Mouse (Mus musculus): ENCODE results near the gene Gm9049. TPM values are rescaled to one million over a fixed set of nuclear protein-coding genes. Genes with fewer than 3 reads are reported as not detected.
"Not testable (repeated sequence)": the region's sequence is repeated elsewhere in the genome, so short reads cannot be mapped to it uniquely, and the experiment has no call there.

The Gm9049 gene
- 0.02 TPM for polyA plus RNA-seq (2012; fragmentation: generic; extraction: Trizol)
- long read RNA-seq, experiment 1: 0 reads
- long read RNA-seq, experiment 2: 0 reads

- H3ac ChIP-seq (ENCODE audit: control insufficient read depth, insufficient read length, low read depth); H3K79me2 ChIP-seq (ENCODE audit: control insufficient read depth, insufficient read depth); H3K79me3 ChIP-seq (ENCODE audit: low read depth); H3K36me3 ChIP-seq (ENCODE audit: control insufficient read depth, insufficient read depth); H3K27me3 ChIP-seq (ENCODE audit: control insufficient read depth, insufficient read depth, insufficient read length); H3K4me3 ChIP-seq (ENCODE audit: insufficient read depth, poor library complexity, severe bottlenecking): not testable (repeated sequence)
Observed at GRCm38 (mm10) chr10:118354005-118354404, at the start of gene Gm9049. TSS of gene Gm9049 (minus strand) at chr10:118354105.

GRCm38 (mm10) chr10:118399917-118400316 is 46.0 kb upstream of the Gm9049 start:
- no peaks in the 10 kb centered on the region for H3K79me3 ChIP-seq (ENCODE audit: low read depth)
- no peaks in the 10 kb centered on the region for H3K79me2 ChIP-seq (ENCODE audit: control insufficient read depth, insufficient read depth)
- no peak overlapping the region for H3ac ChIP-seq (ENCODE audit: control insufficient read depth, insufficient read length, low read depth)
- H3K4me3 ChIP-seq (ENCODE audit: insufficient read depth, poor library complexity, severe bottlenecking): no peak overlapping the region
- H3K27me3 ChIP-seq (ENCODE audit: control insufficient read depth, insufficient read depth, insufficient read length): no peaks in the 10 kb centered on the region
- TF ChIP-seq USF1 (IDR thresholded peaks at IDR 0.05; ENCODE audit: low read depth): no peak
- TF ChIP-seq MAX (IDR thresholded peaks at IDR 0.05): no peak
- no peak for TF ChIP-seq CEBPB (IDR thresholded peaks at IDR 0.05; ENCODE audit: low read depth)
- H3K36me3 ChIP-seq (ENCODE audit: control insufficient read depth, insufficient read depth): no peaks in the 10 kb centered on the region

GRCm38 (mm10) chr10:118370443-118370842 is 16.5 kb upstream of the Gm9049 start:
- no peak overlapping the region for H3K4me3 ChIP-seq (ENCODE audit: insufficient read depth, poor library complexity, severe bottlenecking)
- no peak overlapping the region for H3ac ChIP-seq (ENCODE audit: control insufficient read depth, insufficient read length, low read depth)
- TF ChIP-seq CTCF (IDR thresholded peaks at IDR 0.05; ENCODE audit: control insufficient read depth, insufficient read depth, insufficient read length) (peak; percentile 85), FOSL1 (IDR thresholded peaks at IDR 0.05; ENCODE audit: insufficient read depth, low read length, poor library complexity, severe bottlenecking) (no peak)
- H3K36me3 ChIP-seq (ENCODE audit: control insufficient read depth, insufficient read depth): no peaks in the 10 kb centered on the region
- H3K79me2 ChIP-seq (ENCODE audit: control insufficient read depth, insufficient read depth): no peaks in the 10 kb centered on the region
- no peaks in the 10 kb centered on the region for H3K79me3 ChIP-seq (ENCODE audit: low read depth)
- H3K27me3 ChIP-seq (ENCODE audit: control insufficient read depth, insufficient read depth, insufficient read length): no peaks in the 10 kb centered on the region

GRCm38 (mm10) chr10:118369518-118369917 is 15.6 kb upstream of the Gm9049 start:
- Histone ChIP-seq H3K36me3 (ENCODE audit: control insufficient read depth, insufficient read depth) (no peaks in the 10 kb centered on the region), H3K4me3 (ENCODE audit: insufficient read depth, poor library complexity, severe bottlenecking) (no peak overlapping the region)
- TF ChIP-seq FOSL1 (IDR thresholded peaks at IDR 0.05; ENCODE audit: insufficient read depth, low read length, poor library complexity, severe bottlenecking) (no peak), MAX (IDR thresholded peaks at IDR 0.05) (no peak), MYOG (IDR thresholded peaks at IDR 0.05; ENCODE audit: control insufficient read depth, extremely low read depth, insufficient read length) (no peak), CTCF (IDR thresholded peaks at IDR 0.05; ENCODE audit: control insufficient read depth, insufficient read depth, insufficient read length) (no peak), CEBPB (IDR thresholded peaks at IDR 0.05; ENCODE audit: low read depth) (no peak), USF1 (IDR thresholded peaks at IDR 0.05; ENCODE audit: low read depth) (no peak), MYOD1 (IDR thresholded peaks at IDR 0.05; ENCODE audit: control insufficient read depth, insufficient read length, low read depth) (no peak)

GRCm38 (mm10) chr10:118348579-118348978 is 5.3 kb downstream of the Gm9049 start, which contains the start of gene Gm9048:
TSS of gene Gm9048 (minus strand) at chr10:118348679.
- H3K4me3 ChIP-seq (ENCODE audit: insufficient read depth, poor library complexity, severe bottlenecking); H3K79me2 ChIP-seq (ENCODE audit: control insufficient read depth, insufficient read depth); H3K79me3 ChIP-seq (ENCODE audit: low read depth); H3K27me3 ChIP-seq (ENCODE audit: control insufficient read depth, insufficient read depth, insufficient read length); H3K36me3 ChIP-seq (ENCODE audit: control insufficient read depth, insufficient read depth); H3ac ChIP-seq (ENCODE audit: control insufficient read depth, insufficient read length, low read depth): not testable (repeated sequence)

More at GRCm38 (mm10) chr10:118369518-118369917, 15.6 kb upstream of the Gm9049 start:
- no peaks in the 10 kb centered on the region for H3K79me3 ChIP-seq (ENCODE audit: low read depth)
- H3K27me3 ChIP-seq (ENCODE audit: control insufficient read depth, insufficient read depth, insufficient read length): no peaks in the 10 kb centered on the region
- no peak overlapping the region for H3ac ChIP-seq (ENCODE audit: control insufficient read depth, insufficient read length, low read depth)
- no peaks in the 10 kb centered on the region for H3K79me2 ChIP-seq (ENCODE audit: control insufficient read depth, insufficient read depth)

- H3K27me3 ChIP-seq (ENCODE audit: control insufficient read depth, insufficient read depth, insufficient read length); H3K36me3 ChIP-seq (ENCODE audit: control insufficient read depth, insufficient read depth); H3K4me3 ChIP-seq (ENCODE audit: insufficient read depth, poor library complexity, severe bottlenecking); H3K79me2 ChIP-seq (ENCODE audit: control insufficient read depth, insufficient read depth); H3ac ChIP-seq (ENCODE audit: control insufficient read depth, insufficient read length, low read depth); H3K79me3 ChIP-seq (ENCODE audit: low read depth): not testable (repeated sequence)
Observed at GRCm38 (mm10) chr10:118343155-118343554, 10.8 kb downstream of the Gm9049 start, which contains the start of gene Gm9046. TSS of gene Gm9046 (minus strand) at chr10:118343255.

GRCm38 (mm10) chr10:118337731-118338130 is 16.2 kb downstream of the Gm9049 start, which contains the start of gene Gm9045:
TSS of gene Gm9045 (minus strand) at chr10:118337831.
- not testable (repeated sequence) for H3ac ChIP-seq (ENCODE audit: control insufficient read depth, insufficient read length, low read depth); H3K79me2 ChIP-seq (ENCODE audit: control insufficient read depth, insufficient read depth); H3K4me3 ChIP-seq (ENCODE audit: insufficient read depth, poor library complexity, severe bottlenecking); H3K79me3 ChIP-seq (ENCODE audit: low read depth); H3K36me3 ChIP-seq (ENCODE audit: control insufficient read depth, insufficient read depth); H3K27me3 ChIP-seq (ENCODE audit: control insufficient read depth, insufficient read depth, insufficient read length)

- H3K79me2 ChIP-seq (ENCODE audit: control insufficient read depth, insufficient read depth); H3ac ChIP-seq (ENCODE audit: control insufficient read depth, insufficient read length, low read depth); H3K4me3 ChIP-seq (ENCODE audit: insufficient read depth, poor library complexity, severe bottlenecking); H3K36me3 ChIP-seq (ENCODE audit: control insufficient read depth, insufficient read depth); H3K27me3 ChIP-seq (ENCODE audit: control insufficient read depth, insufficient read depth, insufficient read length); H3K79me3 ChIP-seq (ENCODE audit: low read depth): not testable (repeated sequence)
Observed at GRCm38 (mm10) chr10:118332308-118332707, 21.6 kb downstream of the Gm9049 start, which contains the start of gene Gm9044. TSS of gene Gm9044 (minus strand) at chr10:118332408.

GRCm38 (mm10) chr10:118326869-118327268 is 27.0 kb downstream of the Gm9049 start, which contains the start of gene Gm9040:
TSS of gene Gm9040 (minus strand) at chr10:118326969.
- not testable (repeated sequence) for H3ac ChIP-seq (ENCODE audit: control insufficient read depth, insufficient read length, low read depth); H3K79me2 ChIP-seq (ENCODE audit: control insufficient read depth, insufficient read depth); H3K4me3 ChIP-seq (ENCODE audit: insufficient read depth, poor library complexity, severe bottlenecking); H3K36me3 ChIP-seq (ENCODE audit: control insufficient read depth, insufficient read depth); H3K27me3 ChIP-seq (ENCODE audit: control insufficient read depth, insufficient read depth, insufficient read length); H3K79me3 ChIP-seq (ENCODE audit: low read depth)

All from C2C12 (cell line).